Mouse (Mus musculus) heart, embryonic 11.5 days (tissue): Measurements from ENCODE around the gene Tekt2. TPM values are rescaled to one million over a fixed set of nuclear protein-coding genes. Genes with fewer than 3 reads are reported as not detected.

Source experiments
- ATAC-seq: fragments of 200-750 bp; cut with Nextera tagmentation; replicated peaks from 2 replicates; pipeline ENCODE4 v1.8.0; 2017; ENCODE audit warnings: moderate library complexity; ENCODE audit not compliant: insufficient number of reproducible peaks, low FRiP score, low TSS enrichment
- H3K27ac ChIP-seq: fragments of 300-500 bp; sonication (generic); 2 replicates; pipeline ENCODE4 v1.5.1; 2014; ENCODE audit warnings: mild to moderate bottlenecking, low read depth, low read length
- H3K27me3 ChIP-seq: fragments of 300-500 bp; sonication (generic); 2 replicates; pipeline ENCODE4 v1.6.1; 2014; ENCODE audit warnings: mild to moderate bottlenecking, low read length, mixed read lengths; ENCODE audit not compliant: control insufficient read depth, insufficient read depth
- H3K36me3 ChIP-seq: fragments of 300-500 bp; sonication (generic); 2 replicates; pipeline ENCODE4 v1.6.1; 2014; ENCODE audit warnings: mild to moderate bottlenecking, low read length, moderate library complexity, mixed read lengths; ENCODE audit not compliant: control insufficient read depth, insufficient read depth
- H3K4me1 ChIP-seq: fragments of 300-500 bp; sonication (generic); 2 replicates; pipeline ENCODE4 v1.6.1; 2014; ENCODE audit warnings: low read length; ENCODE audit not compliant: control insufficient read depth, insufficient read depth
- H3K4me2 ChIP-seq: fragments of 300-500 bp; sonication (generic); 2 replicates; pipeline ENCODE4 v1.6.1; 2014; ENCODE audit warnings: mild to moderate bottlenecking, moderate library complexity
- H3K4me3 ChIP-seq: fragments of 300-500 bp; sonication (generic); 2 replicates; pipeline ENCODE4 v1.5.1; 2014; ENCODE audit warnings: low read depth, low read length
- H3K9ac ChIP-seq: fragments of 300-500 bp; sonication (generic); 2 replicates; pipeline ENCODE4 v1.6.1; 2014; ENCODE audit warnings: mild to moderate bottlenecking, low read depth, low read length, moderate library complexity
- H3K9me3 ChIP-seq: fragments of 300-500 bp; sonication (generic); replicated peaks from 2 replicates; pipeline ENCODE4 v1.6.1; 2016; ENCODE audit warnings: low read length; ENCODE audit not compliant: control insufficient read depth
- WGBS: fragments of 180-500 bp; shearing (Covaris S2); extraction: QIAGEN DNeasy Blood & Tissue Kit; methylation state at CpG from one replicate; pipeline ENCODE4 v1.1.7; 2014; ENCODE audit not compliant: insufficient replicate concordance; 5-methylcytosine and 5-hydroxymethylcytosine counted together
- polyA plus RNA-seq: library from polyadenylated mRNA; unstranded; fragments of >200 nt; fragmentation: Nextera tagmentation; extraction: Ambion mirVana; gene quantifications from 2 replicates; pipeline ENCODE4 v1.2.1, GENCODE M21; 2014

Tekt2 gene
- polyA plus RNA-seq, 1 experiment from 2014 or later, result 0.96 TPM

- peaks cover 32% of the 10 kb centered on the region for H3K27me3 ChIP-seq
- no peaks in the 10 kb centered on the region for H3K9me3 ChIP-seq
- H3K4me3 ChIP-seq, result no peak overlapping the region
- H3K4me1 ChIP-seq, result peaks cover 5% of the 10 kb centered on the region; the same call in 1 of the 2 replicates
- WGBS, result 30% methylated on average over 13 of the region's 13 CpGs
- H3K36me3 ChIP-seq, result no peaks in the 10 kb centered on the region
- no peak for ATAC-seq
- H3K9ac ChIP-seq, result no peak overlapping the region
- no peak overlapping the region for H3K27ac ChIP-seq
- peak overlapping the region; percentile 47; the same call in 1 of the 2 replicates for H3K4me2 ChIP-seq
These were observed 627 bp downstream of the Tekt2 start for GRCm38 (mm10) chr4:126324861-126325260.

GRCm38 (mm10) chr4:126322646-126323045 lies 2.8 kb downstream of the Tekt2 start:
- Histone ChIP-seq H3K4me2 (no peak overlapping the region), H3K9ac (no peak overlapping the region), H3K27ac (no peak overlapping the region), H3K36me3 (peaks cover 5% of the 10 kb centered on the region; the same call in 1 of the 2 replicates), H3K27me3 (peaks cover 32% of the 10 kb centered on the region), H3K4me1 (peaks cover 7% of the 10 kb centered on the region; the same call in 1 of the 2 replicates), H3K4me3 (no peak overlapping the region), H3K9me3 (no peaks in the 10 kb centered on the region)
- no peak for ATAC-seq
- WGBS, result 89% methylated on average over 13 of the region's 13 CpGs

GRCm38 (mm10) chr4:126321854-126322511 lies 3.5 kb downstream of the Tekt2 start:
- Histone ChIP-seq H3K4me2 (peak overlapping the region; percentile 92), H3K4me1 (peaks cover 7% of the 10 kb centered on the region; the same call in 1 of the 2 replicates), H3K27ac (no peak overlapping the region), H3K36me3 (peaks cover 12% of the 10 kb centered on the region), H3K9me3 (no peaks in the 10 kb centered on the region), H3K27me3 (peaks cover 32% of the 10 kb centered on the region), H3K9ac (peak overlapping the region; percentile 23; the same call in 1 of the 2 replicates), H3K4me3 (peak overlapping the region; percentile 62)
- 50% methylated on average over 28 of the region's 28 CpGs for WGBS
- ATAC-seq, result peak; percentile 3; the same call in 1 of the 2 replicates

DNA sequence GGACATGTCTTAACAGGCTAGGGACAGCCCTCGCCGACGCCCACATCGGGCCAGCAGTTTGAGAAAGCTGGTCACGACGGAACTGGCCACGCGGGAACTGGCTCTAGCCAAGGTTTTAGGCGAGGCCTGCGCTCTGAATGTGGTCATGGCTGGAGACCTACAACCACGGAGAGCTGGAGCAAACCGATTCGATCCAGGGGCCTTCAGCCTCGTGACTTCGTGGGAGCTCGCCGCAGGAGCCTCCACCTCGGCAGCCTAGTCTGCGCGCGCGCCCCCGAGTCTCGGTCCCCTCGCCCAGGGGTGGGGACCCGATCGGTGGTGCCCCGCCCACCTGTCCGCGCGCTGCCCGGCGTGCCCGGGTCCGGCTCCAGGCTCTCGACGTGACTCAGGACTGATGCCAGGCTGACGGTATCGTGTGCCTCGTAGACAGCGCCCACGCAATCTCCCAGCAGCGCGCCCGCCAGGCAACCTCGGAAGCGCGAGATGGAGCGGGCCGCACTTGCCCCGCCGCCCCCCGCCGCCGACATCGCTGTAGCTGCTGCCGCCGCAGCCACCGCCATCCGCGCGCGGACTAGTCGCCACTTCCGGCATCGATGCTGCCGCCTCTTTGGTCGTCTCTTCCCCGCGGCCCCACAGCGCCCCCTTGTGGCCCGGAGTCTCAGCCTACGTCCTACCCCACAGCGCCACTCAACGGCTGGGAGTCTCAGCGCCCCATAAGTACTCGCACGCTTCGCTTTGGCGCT lies 4.2 kb downstream of the Tekt2 start, which contains the start of gene Adprhl2:
Adprhl2 (minus strand) TSS at position 593 of the 743 bp plus-strand sequence.
- peak within 1 kb of the TSS; percentile 77 for H3K9ac ChIP-seq
- no peaks in the 10 kb centered on the region for H3K9me3 ChIP-seq
- peak within 1 kb of the TSS; percentile 65 for H3K27ac ChIP-seq
- peaks cover 32% of the 10 kb centered on the region for H3K27me3 ChIP-seq
- H3K4me2 ChIP-seq, result peak within 1 kb of the TSS; percentile 92
- peaks cover 7% of the 10 kb centered on the region; the same call in 1 of the 2 replicates for H3K4me1 ChIP-seq
- WGBS, result under 1% methylated on average over 80 of the region's 80 CpGs
- peak within 1 kb of the TSS; percentile 62 for H3K4me3 ChIP-seq
- ATAC-seq, result peak; percentile 81
- H3K36me3 ChIP-seq, result peaks cover 19% of the 10 kb centered on the region

DNA sequence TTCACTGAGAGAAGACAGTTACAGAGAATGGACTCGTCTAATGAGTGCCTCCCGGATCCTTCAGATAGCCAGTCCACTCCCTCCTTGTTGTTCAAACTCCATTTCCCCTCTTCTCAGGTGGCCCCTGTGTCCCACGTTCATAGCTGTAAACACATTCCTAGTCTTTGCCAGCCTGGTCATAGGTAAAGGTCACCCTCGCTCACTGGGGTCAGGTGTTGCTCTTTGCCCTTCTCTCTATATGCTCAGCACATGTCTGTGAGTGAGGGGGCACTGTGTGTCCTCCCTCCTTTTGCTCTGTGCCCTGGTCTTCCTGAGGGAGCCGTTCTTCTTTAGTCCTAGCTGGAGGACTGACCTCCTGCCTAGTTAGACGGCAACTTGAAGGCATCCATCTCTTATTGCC lies 5.7 kb downstream of the Tekt2 start:
- Histone ChIP-seq H3K4me1 (peaks cover 7% of the 10 kb centered on the region; the same call in 1 of the 2 replicates), H3K36me3 (peaks cover 22% of the 10 kb centered on the region), H3K9me3 (no peaks in the 10 kb centered on the region), H3K4me3 (no peak overlapping the region), H3K9ac (no peak overlapping the region), H3K4me2 (no peak overlapping the region), H3K27ac (no peak overlapping the region), H3K27me3 (peaks cover 22% of the 10 kb centered on the region)
- ATAC-seq, result no peak
- WGBS, result 91% methylated on average over 6 of the region's 6 CpGs

- Histone ChIP-seq H3K9me3 (no peaks in the 10 kb centered on the region), H3K4me3 (no peak overlapping the region), H3K9ac (no peak overlapping the region), H3K36me3 (peaks cover 22% of the 10 kb centered on the region), H3K27me3 (0 out of 2 replicates have a peak, but pooled peaks cover under 1% of the 10 kb centered on the region), H3K4me2 (no peak overlapping the region), H3K27ac (no peak overlapping the region), H3K4me1 (peaks cover 11% of the 10 kb centered on the region; the same call in 1 of the 2 replicates)
- ATAC-seq, result no peak
- 92% methylated on average over 13 of the region's 13 CpGs for WGBS
These were observed 8.9 kb downstream of the Tekt2 start for GRCm38 (mm10) chr4:126316443-126317040.

GRCm38 (mm10) chr4:126315931-126316330 lies 9.6 kb downstream of the Tekt2 start:
- 0 out of 2 replicates have a peak, but pooled peaks have one; percentile 11 for ATAC-seq

GRCm38 (mm10) chr4:126314393-126314792 lies 11.1 kb downstream of the Tekt2 start:
- no peak overlapping the region for H3K9ac ChIP-seq
- H3K27ac ChIP-seq, result no peak overlapping the region
- no peaks in the 10 kb centered on the region for H3K9me3 ChIP-seq
- ATAC-seq, result no peak
- H3K27me3 ChIP-seq, result 0 out of 2 replicates have a peak, but pooled peaks cover 3% of the 10 kb centered on the region
- no peak overlapping the region for H3K4me3 ChIP-seq
- H3K36me3 ChIP-seq, result peaks cover 22% of the 10 kb centered on the region
- no peak overlapping the region for H3K4me2 ChIP-seq
- WGBS, result 67% methylated on average over 10 of the region's 10 CpGs
- H3K4me1 ChIP-seq, result peaks cover 8% of the 10 kb centered on the region

More at GRCm38 (mm10) chr4:126315931-126316330, 9.6 kb downstream of the Tekt2 start:
- 0 out of 2 replicates have a peak, but pooled peaks cover 3% of the 10 kb centered on the region for H3K27me3 ChIP-seq
- no peak overlapping the region for H3K9ac ChIP-seq
- H3K36me3 ChIP-seq, result peaks cover 22% of the 10 kb centered on the region
- WGBS, result 47% methylated on average over 5 of the region's 5 CpGs
- peaks cover 11% of the 10 kb centered on the region; the same call in 1 of the 2 replicates for H3K4me1 ChIP-seq
- peak overlapping the region; percentile 35; the same call in 1 of the 2 replicates for H3K27ac ChIP-seq
- no peak overlapping the region for H3K4me2 ChIP-seq
- H3K9me3 ChIP-seq, result no peaks in the 10 kb centered on the region
- H3K4me3 ChIP-seq, result no peak overlapping the region
